Mouse (Mus musculus) skeletal muscle tissue, postnatal 0 days (tissue): Measurements from ENCODE around the gene Kctd5. TPM values are rescaled to one million over a fixed set of nuclear protein-coding genes. Genes with fewer than 3 reads are reported as not detected.

Source experiments
- microRNA-seq, 2 experiments: library from miRNA; unstranded; fragments of <30 nt; microRNA quantifications; one replicate each; pipeline ENCODE4; 2016
- polyA plus RNA-seq: library from polyadenylated mRNA; unstranded; fragments of >200 nt; fragmentation: Nextera tagmentation; extraction: Ambion mirVana; gene quantifications from 2 replicates; pipeline ENCODE4 v1.2.1, GENCODE M21; 2015

Gene Kctd5
- 26.5 and 30.3 TPM in 2 replicates for polyA plus RNA-seq

GRCm38 (mm10) chr17:24072919-24073696, at the start of gene Kctd5:
Gene Kctd5, minus strand, starts transcription at chr17:24073485.

GRCm38 (mm10) chr17:24037844-24038243, 35.4 kb downstream of the Kctd5 start, which contains the start of gene Prss27:
Gene Prss27, plus strand, starts transcription at chr17:24038144.

GRCm38 (mm10) chr17:23997901-23998300, 75.4 kb downstream of the Kctd5 start, which contains the start of gene Prss22:
Gene Prss22, minus strand, starts transcription at chr17:23998100.

Small RNA genes lying within 50 kb of the gene (microRNA-seq; reads per million reads assigned to microRNA genes)
- gene Gm27700, result 0 reads per million in 2 experiments

Other genes with a start within 250 kb of the Kctd5 start
- 1,095 and 1,181 TPM in 2 replicates for gene Elob, start 244.3 kb downstream of the Kctd5 start, polyA plus RNA-seq
- not detected in 2 replicates for gene Prss33, start 237.4 kb downstream of the Kctd5 start, polyA plus RNA-seq
- not detected in 2 replicates for gene Prss32, start 229.6 kb downstream of the Kctd5 start, polyA plus RNA-seq
- not detected in 2 replicates for gene Prss41, start 229.3 kb downstream of the Kctd5 start, polyA plus RNA-seq
- gene Prss21, start 205.4 kb downstream of the Kctd5 start, polyA plus RNA-seq, result not detected in 2 replicates
- not detected in 2 replicates for gene Dcpp1, start 192.6 kb downstream of the Kctd5 start, polyA plus RNA-seq
- not detected in 2 replicates for gene Dcpp2, start 192.6 kb downstream of the Kctd5 start, polyA plus RNA-seq
- gene Dcpp3, start 156.0 kb downstream of the Kctd5 start, polyA plus RNA-seq, result not detected in 2 replicates
- not detected in 2 replicates for gene Sbp, start 131.8 kb downstream of the Kctd5 start, polyA plus RNA-seq
- gene Sbpl, start 118.2 kb downstream of the Kctd5 start, polyA plus RNA-seq, result not detected in 2 replicates
- not detected in 2 replicates for gene Prss30, start 92.9 kb downstream of the Kctd5 start, polyA plus RNA-seq
- gene Prss22, start 75.4 kb downstream of the Kctd5 start, polyA plus RNA-seq, result not detected in 2 replicates
- 0.13 TPM in 1 of 2 replicates, not detected in the other for gene Prss27, start 35.3 kb downstream of the Kctd5 start, polyA plus RNA-seq
- gene Pdpk1, start 77.4 kb upstream of the Kctd5 start, polyA plus RNA-seq, result 46.0 and 57.2 TPM in 2 replicates
- gene Amdhd2, start 90.3 kb upstream of the Kctd5 start, polyA plus RNA-seq, result 20.6 and 22.1 TPM in 2 replicates
- 366 and 377 TPM in 2 replicates for gene Atp6v0c, start 96.2 kb upstream of the Kctd5 start, polyA plus RNA-seq
- 2.4 and 3.2 TPM in 2 replicates for gene Tbc1d24, start 132.1 kb upstream of the Kctd5 start, polyA plus RNA-seq
- gene Ntn3, start 136.0 kb upstream of the Kctd5 start, polyA plus RNA-seq, result 1.9 and 2.1 TPM in 2 replicates
- gene Tedc2, start 147.4 kb upstream of the Kctd5 start, polyA plus RNA-seq, result 3.7 and 4.5 TPM in 2 replicates
- gene Ccnf, start 178.0 kb upstream of the Kctd5 start, polyA plus RNA-seq, result 8.0 and 9.4 TPM in 2 replicates